Mouse (Mus musculus) forelimb bud, embryonic 11.5 days (tissue): Measurements from ENCODE around the gene Rdh9.

Source experiments
- DNase-seq: peaks from one replicate; pipeline ENCODE4 v3.0.0-alpha.2; 2012; ENCODE audit warnings: low read depth, low spot score

Gene Rdh9

DNA sequence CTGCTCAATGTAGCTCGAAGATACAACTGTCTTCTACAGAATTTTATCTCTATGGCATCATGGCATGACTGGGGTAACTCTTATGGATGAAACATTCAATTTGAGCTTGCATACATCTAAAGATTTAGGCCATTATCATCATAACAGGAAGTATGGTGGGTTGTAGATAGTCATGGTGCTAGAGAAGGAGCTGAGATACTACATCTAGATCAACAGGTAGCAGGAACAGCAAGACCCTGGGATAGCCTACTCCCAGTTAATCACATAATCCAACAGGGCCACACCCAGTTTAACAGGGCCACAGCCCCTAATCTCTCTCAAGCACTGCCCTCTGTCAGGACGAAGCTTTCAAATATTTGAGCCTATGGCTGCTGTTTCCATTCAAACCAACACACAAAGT lies 64.6 kb downstream of the Rdh9 start:
- no peak for DNase-seq
